Mouse (Mus musculus) limb, embryonic 13.5 days (tissue): ENCODE measurements around the gene Olfr531. TPM values are rescaled to one million over a fixed set of nuclear protein-coding genes. Genes with fewer than 3 reads are reported as not detected.

Source experiments
- ATAC-seq: fragments of 200-750 bp; cut with Nextera tagmentation; 2 replicates; pipeline ENCODE4 v1.8.0; 2017; ENCODE audit warnings: low read depth, moderate number of reproducible peaks, moderate TSS enrichment; ENCODE audit not compliant: low FRiP score
- H3K27ac ChIP-seq: fragments of 300-500 bp; sonication (generic); 2 replicates; pipeline ENCODE4 v1.5.1; 2015; ENCODE audit warnings: inconsistent platforms, mild to moderate bottlenecking, moderate library complexity
- H3K27me3 ChIP-seq: fragments of 300-500 bp; sonication (generic); 2 replicates; pipeline ENCODE4 v1.6.1; 2015; ENCODE audit warnings: mild to moderate bottlenecking, inconsistent platforms
- H3K36me3 ChIP-seq: fragments of 300-500 bp; sonication (generic); 2 replicates; pipeline ENCODE4 v1.6.1; 2015; ENCODE audit warnings: inconsistent platforms, mild to moderate bottlenecking, moderate library complexity
- H3K4me1 ChIP-seq: fragments of 300-500 bp; sonication (generic); 2 replicates; pipeline ENCODE4 v1.6.1; 2015; ENCODE audit warnings: inconsistent platforms
- H3K4me2 ChIP-seq: fragments of 300-500 bp; sonication (generic); replicated peaks from 2 replicates; pipeline ENCODE4 v1.6.1; 2015; ENCODE audit warnings: inconsistent platforms, mild to moderate bottlenecking, moderate library complexity
- H3K4me3 ChIP-seq: fragments of 300-500 bp; sonication (generic); 2 replicates; pipeline ENCODE4 v1.5.1; 2015; ENCODE audit warnings: moderate library complexity, mild to moderate bottlenecking, inconsistent platforms
- H3K9ac ChIP-seq: fragments of 300-500 bp; sonication (generic); 2 replicates; pipeline ENCODE4 v1.6.1; 2015; ENCODE audit warnings: mild to moderate bottlenecking, inconsistent platforms
- H3K9me3 ChIP-seq: fragments of 300-500 bp; sonication (generic); 2 replicates; pipeline ENCODE4 v1.6.1; 2016; ENCODE audit warnings: inconsistent platforms
- WGBS: fragments of 180-500 bp; shearing (Covaris S2); methylation state at CpG from one replicate; pipeline ENCODE4 v1.1.7; 2015; 5-methylcytosine and 5-hydroxymethylcytosine counted together
- polyA plus RNA-seq: library from polyadenylated mRNA; unstranded; fragments of >200 nt; fragmentation: Nextera tagmentation; extraction: Ambion mirVana; gene quantifications from 2 replicates; pipeline ENCODE4 v1.2.1, GENCODE M21; 2015

The Olfr531 gene
- polyA plus RNA-seq, result not detected in 2 replicates

GRCm38 (mm10) chr7:140402818-140403217, at the start of gene Olfr531:
Gene Olfr531, minus strand, starts transcription at chr7:140402918.
- no peak for ATAC-seq
- Histone ChIP-seq H3K4me3 (no peak within 1 kb of the TSS), H3K4me1 (no peaks in the 10 kb centered on the region), H3K4me2 (no peak within 1 kb of the TSS), H3K9ac (no peak within 1 kb of the TSS), H3K27me3 (no peaks in the 10 kb centered on the region), H3K27ac (no peak within 1 kb of the TSS), H3K9me3 (no peaks in the 10 kb centered on the region), H3K36me3 (no peaks in the 10 kb centered on the region)
- WGBS, result 79% methylated on average over 1 of the region's 1 CpGs

DNA sequence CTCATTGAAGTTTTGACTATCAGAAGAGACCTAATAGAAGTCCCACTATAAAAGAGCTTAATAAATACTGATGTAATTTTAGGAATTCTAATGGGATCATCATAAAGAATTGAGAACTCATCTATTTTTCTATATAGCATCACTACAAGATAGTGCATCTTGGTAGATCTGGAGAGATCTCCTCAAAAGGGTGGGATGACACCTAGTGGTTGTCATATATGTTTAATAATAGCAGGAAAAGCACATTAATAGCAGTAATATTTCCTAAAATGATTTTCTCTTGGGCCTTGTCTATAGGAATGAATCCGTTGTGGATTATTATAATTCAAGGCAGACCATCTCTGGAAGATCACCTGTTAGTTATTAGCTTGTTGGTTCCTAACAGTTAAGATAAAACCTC, 40.4 kb upstream of the Olfr531 start:
- Histone ChIP-seq H3K9ac (no peak overlapping the region), H3K27me3 (no peaks in the 10 kb centered on the region), H3K4me3 (no peak overlapping the region), H3K27ac (no peak overlapping the region), H3K4me1 (no peaks in the 10 kb centered on the region), H3K36me3 (no peaks in the 10 kb centered on the region), H3K4me2 (no peak overlapping the region), H3K9me3 (no peaks in the 10 kb centered on the region)
- WGBS, result 68% methylated on average over 1 of the region's 1 CpGs
- ATAC-seq, result no peak

GRCm38 (mm10) chr7:140421539-140421938, 18.8 kb upstream of the Olfr531 start, which contains the start of gene Olfr532:
Gene Olfr532, minus strand, starts transcription at chr7:140421639.
- Histone ChIP-seq H3K4me1 (no peaks in the 10 kb centered on the region), H3K4me3 (no peak within 1 kb of the TSS), H3K27me3 (no peaks in the 10 kb centered on the region), H3K27ac (no peak within 1 kb of the TSS), H3K36me3 (no peaks in the 10 kb centered on the region), H3K4me2 (no peak within 1 kb of the TSS), H3K9me3 (no peaks in the 10 kb centered on the region), H3K9ac (no peak within 1 kb of the TSS)
- ATAC-seq, result no peak
- WGBS, result 97% methylated on average over 1 of the region's 1 CpGs

- WGBS, result 98% methylated on average over 2 of the region's 2 CpGs
- H3K4me1 ChIP-seq, result no peaks in the 10 kb centered on the region
- no peak for ATAC-seq
- no peaks in the 10 kb centered on the region for H3K27me3 ChIP-seq
- no peak overlapping the region for H3K27ac ChIP-seq
- H3K4me3 ChIP-seq, result no peak overlapping the region
- no peaks in the 10 kb centered on the region for H3K36me3 ChIP-seq
- H3K9me3 ChIP-seq, result no peaks in the 10 kb centered on the region
- H3K9ac ChIP-seq, result no peak overlapping the region
- no peak overlapping the region for H3K4me2 ChIP-seq
Measured at GRCm38 (mm10) chr7:140376911-140377310, 25.8 kb downstream of the Olfr531 start.

DNA sequence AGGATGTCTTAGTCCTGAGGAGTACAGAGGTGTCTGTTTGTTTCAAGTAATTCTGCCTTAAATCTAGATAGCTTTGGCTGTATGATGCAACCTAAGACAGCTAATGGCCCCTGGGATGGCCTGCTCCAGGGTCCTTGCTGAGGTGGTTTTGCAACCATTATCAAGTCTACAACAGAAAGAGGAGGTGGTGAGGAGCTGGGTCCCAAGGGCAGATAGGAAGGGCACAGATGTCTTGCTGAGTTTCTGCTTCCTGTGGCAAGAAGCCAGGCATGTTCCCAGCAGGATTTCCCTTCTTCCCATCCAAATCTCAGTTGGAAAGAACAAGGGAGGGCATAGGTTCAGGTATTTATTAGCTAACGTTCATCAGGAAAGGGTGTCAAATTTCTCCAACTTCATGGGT, 26.5 kb downstream of the Olfr531 start, which contains the start of gene Olfr530:
Gene Olfr530 (minus strand): TSS at position 101 of the 400 bp plus-strand sequence.
- Histone ChIP-seq H3K9me3 (no peaks in the 10 kb centered on the region), H3K9ac (no peak within 1 kb of the TSS), H3K4me2 (no peak within 1 kb of the TSS), H3K27ac (no peak within 1 kb of the TSS), H3K4me3 (no peak within 1 kb of the TSS), H3K36me3 (no peaks in the 10 kb centered on the region), H3K27me3 (no peaks in the 10 kb centered on the region), H3K4me1 (no peaks in the 10 kb centered on the region)
- ATAC-seq, result no peak
- 17% methylated on average over 1 of the region's 1 CpGs for WGBS

- Histone ChIP-seq H3K4me1 (no peaks in the 10 kb centered on the region), H3K4me2 (no peak overlapping the region), H3K9ac (no peak overlapping the region), H3K27me3 (no peaks in the 10 kb centered on the region), H3K4me3 (no peak overlapping the region), H3K9me3 (no peaks in the 10 kb centered on the region), H3K36me3 (no peaks in the 10 kb centered on the region), H3K27ac (no peak overlapping the region)
- 66% methylated on average over 4 of the region's 4 CpGs for WGBS
- no peak for ATAC-seq
Measured at GRCm38 (mm10) chr7:140374300-140374699, 28.4 kb downstream of the Olfr531 start.

DNA sequence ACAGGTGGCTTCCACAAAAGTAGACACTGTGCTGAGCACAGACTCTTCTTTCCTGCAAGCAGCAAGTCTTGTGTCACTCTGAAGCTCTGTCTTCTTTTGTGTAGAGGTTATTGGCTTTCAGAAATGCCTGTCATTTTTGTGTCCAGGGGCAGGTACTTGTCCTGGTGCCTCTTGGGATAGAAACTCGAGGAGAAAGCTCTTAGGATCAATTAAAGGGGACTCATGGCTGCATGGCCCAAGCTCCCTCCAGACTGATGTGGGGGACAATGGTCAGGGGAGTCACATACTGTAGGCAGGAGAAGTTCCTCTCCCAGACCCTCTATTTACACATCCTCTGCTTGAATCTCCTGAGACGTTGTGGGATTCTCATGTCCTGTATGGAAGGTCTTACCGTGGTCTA, 41.1 kb downstream of the Olfr531 start, which contains the start of gene Olfr60:
Gene Olfr60 (minus strand): TSS at position 101 of the 400 bp plus-strand sequence.
- H3K36me3 ChIP-seq, result no peaks in the 10 kb centered on the region
- H3K9me3 ChIP-seq, result no peaks in the 10 kb centered on the region
- WGBS, result 60% methylated on average over 3 of the region's 3 CpGs
- H3K4me2 ChIP-seq, result no peak within 1 kb of the TSS
- no peak within 1 kb of the TSS for H3K27ac ChIP-seq
- H3K9ac ChIP-seq, result no peak within 1 kb of the TSS
- no peak within 1 kb of the TSS for H3K4me3 ChIP-seq
- no peak for ATAC-seq
- H3K4me1 ChIP-seq, result no peaks in the 10 kb centered on the region
- no peaks in the 10 kb centered on the region for H3K27me3 ChIP-seq

Other genes starting within 250 kb of the Olfr531 start
- 0.17 and 0.23 TPM in 2 replicates for gene Sprn, start 248.0 kb downstream of the Olfr531 start, polyA plus RNA-seq
- not detected in 2 replicates for gene Olfr522, start 238.2 kb downstream of the Olfr531 start, polyA plus RNA-seq
- gene Olfr523, start 229.7 kb downstream of the Olfr531 start, polyA plus RNA-seq, result not detected in 2 replicates
- not detected in 2 replicates for gene Olfr524, start 197.0 kb downstream of the Olfr531 start, polyA plus RNA-seq
- 0.04 and 0.15 TPM in 2 replicates for gene Cd163l1, start 184.7 kb downstream of the Olfr531 start, polyA plus RNA-seq
- not detected in 2 replicates for gene 5830411N06Rik, start 155.6 kb downstream of the Olfr531 start, polyA plus RNA-seq
- not detected in 2 replicates for gene Olfr525, start 82.1 kb downstream of the Olfr531 start, polyA plus RNA-seq
- not detected in 2 replicates for gene Olfr527, start 68.9 kb downstream of the Olfr531 start, polyA plus RNA-seq
- not detected in 2 replicates for gene Olfr60, start 41.2 kb downstream of the Olfr531 start, polyA plus RNA-seq
- not detected in 2 replicates for gene Olfr530, start 26.6 kb downstream of the Olfr531 start, polyA plus RNA-seq
- not detected in 2 replicates for gene Olfr532, start 18.7 kb upstream of the Olfr531 start, polyA plus RNA-seq
- not detected in 2 replicates for gene Olfr533, start 60.5 kb upstream of the Olfr531 start, polyA plus RNA-seq
- not detected in 2 replicates for gene Olfr535, start 81.3 kb upstream of the Olfr531 start, polyA plus RNA-seq
- gene Olfr536, start 104.5 kb upstream of the Olfr531 start, polyA plus RNA-seq, result not detected in 2 replicates
- gene Olfr538, start 165.0 kb upstream of the Olfr531 start, polyA plus RNA-seq, result not detected in 2 replicates
- 0.03 TPM in 1 of 2 replicates, not detected in the other for gene Olfr46, start 198.4 kb upstream of the Olfr531 start, polyA plus RNA-seq
- gene Olfr61, start 226.1 kb upstream of the Olfr531 start, polyA plus RNA-seq, result not detected in 2 replicates
- not detected in 2 replicates for gene Olfr53, start 243.5 kb upstream of the Olfr531 start, polyA plus RNA-seq